Mouse (Mus musculus): ENCODE results near the gene AW146154. TPM values are rescaled to one million over a fixed set of nuclear protein-coding genes. Genes with fewer than 3 reads are reported as not detected.
"Not testable (repeated sequence)": the region's sequence is repeated elsewhere in the genome, so short reads cannot be mapped to it uniquely, and the experiment has no call there.

The AW146154 gene
- polyA plus RNA-seq, 1 experiment = 8.8 TPM

GRCm38 (mm10) chr7:41451864-41452263, 47.8 kb downstream of the AW146154 start:
- WGBS = 13% methylated on average over 10 of the region's 10 CpGs
- H3K27ac ChIP-seq (ENCODE audit: control insufficient read depth, insufficient read depth, low read depth, low read length, poor library complexity) = no peak overlapping the region
- no peak overlapping the region for H3K4me3 ChIP-seq (replicated peaks; ENCODE audit: control insufficient read depth, low read depth, low read length)

GRCm38 (mm10) chr7:41448596-41448995, 51.1 kb downstream of the AW146154 start, which contains the start of gene Vmn2r57:
TSS of gene Vmn2r57 (minus strand) at chr7:41448696.
- 63% methylated on average over 1 of the region's 1 CpGs for WGBS
- H3K4me1 ChIP-seq (ENCODE audit: control insufficient read depth, insufficient read depth, low read length); H3K4me3 ChIP-seq (replicated peaks; ENCODE audit: control insufficient read depth, low read depth, low read length); H3K27ac ChIP-seq (ENCODE audit: control insufficient read depth, insufficient read depth, low read depth, low read length, poor library complexity): not testable (repeated sequence)

More at GRCm38 (mm10) chr7:41451864-41452263, 47.8 kb downstream of the AW146154 start:
- H3K4me1 ChIP-seq (ENCODE audit: control insufficient read depth, insufficient read depth, low read length) = no peaks in the 10 kb centered on the region
- TF ChIP-seq POLR2A (IDR thresholded peaks at IDR 0.05; ENCODE audit: borderline replicate concordance, control insufficient read depth, low read depth, low read length) = no peak
- no peak for TF ChIP-seq CTCF (IDR thresholded peaks at IDR 0.05; ENCODE audit: control insufficient read depth, insufficient read depth, low read length)

Other genes with a start within 250 kb of the AW146154 start
- 2.1 and 9.8 TPM in 2 replicates for gene AI987944, start 106.5 kb downstream of the AW146154 start, polyA plus RNA-seq (2011; ENCODE audit: insufficient read depth, insufficient read length, low replicate concordance, missing spikeins)
- gene Vmn2r57, start 51.2 kb downstream of the AW146154 start, polyA plus RNA-seq (2011; ENCODE audit: insufficient read depth, insufficient read length, low replicate concordance, missing spikeins) = not detected in 2 replicates
- not detected in 2 replicates for gene Gm20449, start 473 bp downstream of the AW146154 start, polyA plus RNA-seq (2011; ENCODE audit: insufficient read depth, insufficient read length, low replicate concordance, missing spikeins)
- gene Gm6871, start 73.8 kb upstream of the AW146154 start, polyA plus RNA-seq (2011; ENCODE audit: insufficient read depth, insufficient read length, low replicate concordance, missing spikeins) = 1.5 TPM in 1 of 2 replicates, not detected in the other
- 3.3 TPM in 2 replicates for gene 2610021A01Rik, start 99.3 kb upstream of the AW146154 start, polyA plus RNA-seq (2011; ENCODE audit: insufficient read depth, insufficient read length, low replicate concordance, missing spikeins)
- gene Zfp788, start 133.3 kb upstream of the AW146154 start, polyA plus RNA-seq (2011; ENCODE audit: insufficient read depth, insufficient read length, low replicate concordance, missing spikeins) = 4.1 and 6.2 TPM in 2 replicates